Mouse (Mus musculus) gonadal fat pad, adult 2 months (tissue): ENCODE data around the gene D430019H16Rik. TPM values are rescaled to one million over a fixed set of nuclear protein-coding genes. Genes with fewer than 3 reads are reported as not detected.

Experiments
- DNase-seq: peaks from one replicate; pipeline ENCODE4 v3.0.0-alpha.2; 2012; ENCODE audit warnings: low read depth
- polyA plus RNA-seq: library from polyadenylated mRNA; depleted of rRNA; stranded (reverse); fragments of >200 nt; gene quantifications from 2 replicates; pipeline ENCODE4 v1.2.3, GENCODE M21; 2012; rRNA removed

D430019H16Rik gene
- polyA plus RNA-seq, 1 experiment = 12.0 TPM

- DNase-seq = no peak
Observed at GRCm38 (mm10) chr12:105537162-105537561, 83.5 kb downstream of the D430019H16Rik start.

- no peak for DNase-seq
Observed at GRCm38 (mm10) chr12:105539649-105540048, 86.0 kb downstream of the D430019H16Rik start.

DNA sequence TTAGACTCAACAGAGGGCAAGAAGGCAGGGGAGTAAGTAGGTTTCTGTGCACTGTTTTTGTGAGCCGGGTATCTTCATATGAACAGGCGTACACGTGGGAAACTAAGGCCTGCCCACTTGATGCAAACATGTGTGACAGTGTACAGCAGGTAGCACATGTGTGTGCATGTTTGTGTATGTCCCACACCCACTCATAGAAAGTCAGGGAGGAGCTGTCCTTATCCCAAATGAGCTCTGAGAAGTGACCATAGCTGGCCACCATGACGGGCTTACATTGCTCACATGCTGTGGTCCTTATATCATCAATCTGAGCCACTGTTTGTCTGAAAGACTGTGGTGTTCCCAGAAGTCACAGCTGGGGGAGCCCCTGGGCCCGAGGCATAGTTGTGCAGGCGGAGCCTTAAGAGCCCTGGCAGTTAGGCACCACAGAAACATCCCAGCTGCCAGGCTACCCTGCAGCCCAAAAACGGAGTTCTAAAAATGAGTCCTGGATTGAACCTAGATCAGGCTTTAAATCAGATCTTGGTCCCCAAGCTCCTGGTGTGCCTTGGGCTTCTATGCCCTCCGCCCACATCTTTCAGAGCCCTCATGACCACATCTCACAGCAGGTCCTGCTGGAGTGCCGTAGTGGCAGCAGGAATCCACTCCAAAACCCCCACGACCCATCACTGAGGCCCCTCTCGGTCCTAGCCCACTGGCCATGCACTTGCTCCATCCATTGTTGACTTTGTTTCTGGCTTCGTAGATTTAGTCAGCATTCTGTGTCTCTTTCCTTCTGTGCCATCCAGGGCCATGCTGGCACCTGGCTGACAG, 88.1 kb downstream of the D430019H16Rik start:
- no peak for DNase-seq

DNA sequence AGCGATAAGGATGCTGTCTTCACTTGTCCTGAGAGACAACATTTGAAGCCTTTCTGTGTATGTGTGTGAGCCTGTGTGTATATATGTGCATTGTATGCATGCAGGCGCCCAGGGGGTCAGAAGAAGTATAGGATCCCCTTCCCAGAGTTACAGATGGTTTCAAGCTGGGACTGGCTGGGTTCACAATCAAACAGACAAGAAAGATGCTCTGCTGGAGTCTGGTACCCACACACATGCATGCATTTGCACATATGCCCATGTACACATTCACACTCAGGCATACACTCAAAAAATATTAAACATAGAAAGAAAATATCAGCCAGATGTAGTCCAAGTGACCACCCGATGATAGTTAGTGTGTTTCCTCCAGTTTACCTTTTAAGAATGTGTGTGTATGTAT, 88.9 kb downstream of the D430019H16Rik start:
- DNase-seq = no peak

Other genes with a start within 250 kb of the D430019H16Rik start
- gene Tcl1, start 231.1 kb upstream of the D430019H16Rik start, polyA plus RNA-seq = not detected in 2 replicates
- not detected in 2 replicates for gene Tunar, start 120.0 kb upstream of the D430019H16Rik start, polyA plus RNA-seq
- 0.92 and 1.2 TPM in 2 replicates for gene Bdkrb2, start 109.4 kb downstream of the D430019H16Rik start, polyA plus RNA-seq
- 0.20 and 0.32 TPM in 2 replicates for gene Bdkrb1, start 149.2 kb downstream of the D430019H16Rik start, polyA plus RNA-seq
- 13.2 and 15.2 TPM in 2 replicates for gene Gskip, start 231.0 kb downstream of the D430019H16Rik start, polyA plus RNA-seq
- gene Atg2b, start 231.4 kb downstream of the D430019H16Rik start, polyA plus RNA-seq = 19.2 and 20.1 TPM in 2 replicates